Mouse (Mus musculus) megakaryocyte, embryonic 14.5 days (primary cell): Measurements from ENCODE around the gene Mfsd6.

Experiments
- FLI1 ChIP-seq: IDR thresholded peaks from 2 replicates; pipeline ENCODE4 v1.6.1; 2012; ENCODE audit warnings: low read length, inconsistent platforms, mixed read lengths
- GATA1 ChIP-seq: IDR thresholded peaks from 3 replicates; pipeline ENCODE4 v1.6.1; 2012; ENCODE audit warnings: mixed read lengths, low read length, inconsistent platforms, borderline replicate concordance

GRCm38 (mm10) chr1:52758174-52758573 lies 30.9 kb upstream of the Mfsd6 start:
- TF ChIP-seq GATA1, result no peak
- TF ChIP-seq FLI1, result no peak
